ENCODE assay signal across 17 mouse cellular contexts in the genomic region with DNA sequence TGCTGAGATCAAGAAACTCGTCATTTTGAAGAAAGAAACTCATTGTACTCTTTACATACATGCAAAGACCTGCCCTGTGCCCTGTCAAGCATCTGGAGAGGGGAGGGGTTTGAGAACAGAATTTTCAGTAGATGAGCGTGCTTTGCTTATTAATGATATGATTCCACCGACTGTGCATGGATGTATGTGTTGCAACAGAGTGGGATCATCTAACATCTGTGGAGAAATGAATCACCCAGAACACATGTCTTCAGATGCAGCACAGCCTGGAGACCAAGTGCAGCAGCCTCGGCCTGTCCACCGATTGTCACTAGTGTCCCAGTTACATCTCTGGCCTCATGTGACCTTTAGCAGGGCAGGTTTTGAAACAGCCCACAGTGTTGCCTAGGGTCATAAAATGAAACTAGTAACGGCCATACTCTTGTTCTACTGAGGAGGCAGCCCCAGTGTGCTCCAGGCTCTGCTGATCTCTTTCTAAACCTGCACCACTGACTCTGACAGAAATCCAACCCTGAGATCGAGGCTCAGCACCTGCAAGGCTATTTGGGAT. TPM values are rescaled to one million over a fixed set of nuclear protein-coding genes. Genes with fewer than 3 reads are reported as not detected.
"Had no signal": no experiment of that assay in that cellular context is flagged by ENCODE, and none has a peak within 500 bp of the region (broad histone marks: within the 10 kb centered on the region; RNA-seq: fewer than 3 reads in every experiment).

No protein-coding gene starts in this region.

- DNase-seq: kidney, adult 2 months; kidney, postnatal 14 days; layer of hippocampus, postnatal 36 days; liver, embryonic 13.5 days; lung, adult 2 months; lung, postnatal 36 days; thymus, postnatal 14 days had no signal

- H3K27ac ChIP-seq: kidney, embryonic 15.5 days; limb, embryonic 12.5 days; liver, embryonic 13.5 days; midbrain, embryonic 13.5 days; neural tube, embryonic 15.5 days; stomach, postnatal 0 days had no signal

- ATAC-seq: lung, postnatal 0 days; midbrain, embryonic 13.5 days had no signal

- H3K27me3 ChIP-seq: kidney, embryonic 15.5 days; liver, embryonic 13.5 days; neural tube, embryonic 15.5 days had no signal

- H3K4me2 ChIP-seq: kidney, embryonic 15.5 days; limb, embryonic 12.5 days; liver, embryonic 13.5 days; midbrain, embryonic 13.5 days; neural tube, embryonic 15.5 days had no signal

- H3K9me3 ChIP-seq: kidney, embryonic 15.5 days; limb, embryonic 12.5 days; liver, embryonic 13.5 days; midbrain, embryonic 13.5 days; neural tube, embryonic 15.5 days had no signal

- H3K9ac ChIP-seq: kidney, embryonic 15.5 days; limb, embryonic 12.5 days; liver, embryonic 13.5 days; midbrain, embryonic 13.5 days; neural tube, embryonic 15.5 days had no signal

- H3K4me1 ChIP-seq: limb, embryonic 12.5 days had no signal

- H3K36me3 ChIP-seq: kidney, embryonic 15.5 days; limb, embryonic 12.5 days; midbrain, embryonic 13.5 days; neural tube, embryonic 15.5 days had no signal

- H3K4me3 ChIP-seq: kidney, embryonic 15.5 days; limb, embryonic 12.5 days; liver, embryonic 13.5 days; midbrain, embryonic 13.5 days; neural tube, embryonic 15.5 days had no signal

RNA-seq across cellular contexts. Expression of a gene that starts 16.2 kb away (rescaled TPM):
- total RNA-seq: layer of hippocampus, postnatal 36 days; left cerebral cortex, adult 8-10 months; left cerebral cortex, postnatal 36 days; megakaryocyte progenitor cell, adult 5-6 weeks had no signal
- polyA plus RNA-seq: limb, embryonic 12.5 days; lung, postnatal 0 days; neural tube, embryonic 11.5 days; neural tube, embryonic 15.5 days had no signal
